Mouse (Mus musculus) E14TG2a.4 (cell line): ENCODE measurements around the gene Acad11.

Source experiments
- CTCF ChIP-seq: conservative IDR thresholded peaks from 2 replicates; pipeline ENCODE4 v1.5.1; 2014; ENCODE audit warnings: low read length
- POU5F1 ChIP-seq: IDR thresholded peaks from 2 replicates; pipeline ENCODE4 v1.6.1; 2014; ENCODE audit warnings: low read length, borderline replicate concordance

DNA sequence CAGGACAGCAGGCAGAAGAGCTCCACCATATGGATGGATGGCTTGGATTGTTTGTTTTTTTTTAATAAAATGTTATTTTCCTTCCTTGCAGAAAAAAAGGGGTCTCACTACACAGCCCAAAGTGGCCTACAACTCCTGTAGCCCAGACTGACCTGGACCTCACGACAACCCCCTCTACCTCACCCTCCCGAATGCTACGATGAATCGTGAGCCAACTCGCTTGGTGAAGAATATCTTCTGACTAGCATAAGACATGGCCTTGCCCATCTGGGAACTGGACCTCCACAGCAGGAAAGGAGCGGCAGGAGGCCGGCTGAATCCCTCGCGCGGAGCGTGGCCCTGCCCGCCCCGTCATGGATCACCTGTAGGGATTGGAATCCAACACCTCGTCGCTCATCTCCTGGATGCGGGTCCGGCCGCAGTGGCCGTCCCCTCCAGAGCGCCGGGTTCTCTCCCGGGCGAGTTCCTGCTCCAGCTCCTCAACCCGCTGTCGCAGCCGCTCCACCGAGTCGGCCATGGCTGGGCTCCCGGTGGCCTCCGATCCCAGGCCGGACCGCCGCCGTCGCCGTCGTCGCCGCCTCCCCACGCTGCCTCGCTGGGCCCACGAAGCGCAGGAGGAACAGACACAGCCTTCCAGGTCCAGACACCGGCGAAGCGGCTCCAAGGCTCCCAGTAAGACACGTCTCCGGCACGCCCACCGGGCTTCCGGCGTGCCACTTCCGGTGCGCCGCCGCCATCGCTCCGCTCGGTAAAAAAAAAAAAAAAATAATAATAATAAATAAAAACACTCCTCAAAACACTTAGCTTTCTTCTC lies 540 bp upstream of the Acad11 start, which contains the start of gene Uba5:
- no peak for TF ChIP-seq CTCF
- no peak for TF ChIP-seq POU5F1
